ENCODE assay signal across 9 mouse cellular contexts in the genomic region with DNA sequence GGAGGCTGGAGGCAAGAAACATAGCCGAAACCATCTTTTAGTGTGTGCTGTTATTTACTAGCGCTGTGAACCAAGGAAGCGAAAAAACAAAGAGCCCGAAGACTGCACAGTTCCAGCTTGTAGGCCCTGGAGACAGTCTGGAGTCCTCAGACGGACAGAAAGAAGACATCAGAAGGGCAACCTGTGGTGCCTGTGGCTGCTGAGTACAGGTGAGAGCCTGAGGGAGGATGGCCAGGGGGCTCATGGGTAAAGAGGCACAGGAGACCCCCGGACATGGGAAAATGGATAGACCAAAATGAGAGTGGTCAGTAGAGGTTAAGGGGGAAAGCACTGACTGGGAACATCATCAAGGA.
DNase-seq lines count a peak whose midpoint lies in the region; ATAC-seq and TF ChIP-seq lines count a peak whose summit lies in the region.
"Had no signal": no experiment of that assay in that cellular context is flagged by ENCODE, and none has a peak within 500 bp of the region (broad histone marks: within the 10 kb centered on the region; RNA-seq: fewer than 3 reads in every experiment).

No protein-coding gene starts in this region.

- peak; percentile 72 for DNase-seq in heart, embryonic 10.5 days (ENCODE audit: low spot score)
- DNase-seq in heart, postnatal 14 days, result no peak
- no peak for DNase-seq in testis, postnatal 14 days (ENCODE audit: low spot score)
- no peak for DNase-seq in limb, embryonic 11.5 days (ENCODE audit: low spot score)
- DNase-seq in stomach, postnatal 0 days (ENCODE audit: low spot score), result no peak
- DNase-seq in retina, embryonic 14.5 days (ENCODE audit: low spot score), result no peak

- TF ChIP-seq CTCF in testis, adult 2 months (IDR thresholded peaks at IDR 0.05; ENCODE audit: control insufficient read depth, insufficient read depth, insufficient replicate concordance, low read depth, low read length), result no peak
- no peak for TF ChIP-seq CTCF in stomach, postnatal 0 days (IDR thresholded peaks at IDR 0.05; ENCODE audit: low read depth)

- TF ChIP-seq EP300 in stomach, postnatal 0 days (optimal IDR thresholded peaks at IDR 0.05), result peak; percentile 24

- no peaks in the 10 kb centered on the region for H3K9me3 ChIP-seq in heart, embryonic 10.5 days
- no peaks in the 10 kb centered on the region for H3K9me3 ChIP-seq in limb, embryonic 11.5 days (ENCODE audit: control insufficient read depth, low read length)
- no peaks in the 10 kb centered on the region for H3K9me3 ChIP-seq in stomach, postnatal 0 days (ENCODE audit: control insufficient read depth, low read length)

- intact Hi-C loops in heart, postnatal 14 days (cut with DNase I), result loop anchor here (1.0 to 10.0 kb wide), 3 partner anchors 106 to 475 kb away; no protein-coding TSS in a partner anchor

- peak overlapping the region; percentile 39 for H3K9ac ChIP-seq in limb, embryonic 11.5 days (ENCODE audit: low read length)
- peak overlapping the region; percentile 38 for H3K9ac ChIP-seq in stomach, postnatal 0 days (ENCODE audit: low read length)

- ATAC-seq in limb, embryonic 11.5 days (ENCODE audit: insufficient number of reproducible peaks, low FRiP score, low TSS enrichment, low read depth), result no peak
- ATAC-seq in stomach, postnatal 0 days (ENCODE audit: low FRiP score, low TSS enrichment), result peak; percentile 50
- no peak for ATAC-seq in inflammation-experienced regulatory T-cells, adult 6 months

- peak overlapping the region; percentile 80 for H3K27ac ChIP-seq in heart, embryonic 10.5 days
- peak overlapping the region; percentile 93 for H3K27ac ChIP-seq in testis, adult 2 months (ENCODE audit: control insufficient read depth, insufficient read depth, low read depth, low read length)
- H3K27ac ChIP-seq in limb, embryonic 11.5 days (replicated peaks; ENCODE audit: low read depth, low read length), result peak overlapping the region; percentile 38; the same call in 1 of the 2 replicates
- peak overlapping the region; percentile 83 for H3K27ac ChIP-seq in stomach, postnatal 0 days (replicated peaks)
- H3K27ac ChIP-seq: macrophage had no signal

- H3K36me3 ChIP-seq in heart, embryonic 10.5 days, result no peaks in the 10 kb centered on the region
- H3K36me3 ChIP-seq in testis, adult 2 months (ENCODE audit: control insufficient read depth, insufficient read depth, low read length), result no peaks in the 10 kb centered on the region
- H3K36me3 ChIP-seq in limb, embryonic 11.5 days (ENCODE audit: control insufficient read depth, insufficient read depth, low read length), result no peaks in the 10 kb centered on the region
- H3K36me3 ChIP-seq in stomach, postnatal 0 days (ENCODE audit: control insufficient read depth, insufficient read depth, low read length), result no peaks in the 10 kb centered on the region

- peaks cover 14% of the 10 kb centered on the region; the same call in 1 of the 2 replicates for H3K4me1 ChIP-seq in heart, embryonic 10.5 days
- peaks cover 5% of the 10 kb centered on the region for H3K4me1 ChIP-seq in testis, adult 2 months (ENCODE audit: control insufficient read depth, insufficient read depth, low read length)
- H3K4me1 ChIP-seq in limb, embryonic 11.5 days (ENCODE audit: control insufficient read depth, insufficient read depth, low read length), result peaks cover 11% of the 10 kb centered on the region
- peaks cover 3% of the 10 kb centered on the region; the same call in 1 of the 2 replicates for H3K4me1 ChIP-seq in stomach, postnatal 0 days (replicated peaks; ENCODE audit: control insufficient read depth, insufficient read depth)

- 62% methylated on average over 6 of the region's 6 CpGs for WGBS in heart, embryonic 10.5 days
- 73% methylated on average over 6 of the region's 6 CpGs for WGBS in limb, embryonic 11.5 days
- WGBS in stomach, postnatal 0 days, result 63% methylated on average over 6 of the region's 6 CpGs

- no peak for TF ChIP-seq POLR2A in testis, adult 2 months (IDR thresholded peaks at IDR 0.05; ENCODE audit: control insufficient read depth, low read depth, low read length)

- H3K27me3 ChIP-seq in heart, embryonic 10.5 days (ENCODE audit: insufficient read depth, poor library complexity, severe bottlenecking), result no peaks in the 10 kb centered on the region
- H3K27me3 ChIP-seq in testis, adult 2 months (ENCODE audit: control insufficient read depth, insufficient read depth, low read length), result no peaks in the 10 kb centered on the region
- H3K27me3 ChIP-seq in limb, embryonic 11.5 days (ENCODE audit: control insufficient read depth, insufficient read depth, low read length), result no peaks in the 10 kb centered on the region
- H3K27me3 ChIP-seq in stomach, postnatal 0 days (ENCODE audit: control insufficient read depth, insufficient read depth, low read length), result no peaks in the 10 kb centered on the region

- H3K4me2 ChIP-seq in limb, embryonic 11.5 days (ENCODE audit: low read depth, severe bottlenecking), result peak overlapping the region; percentile 32; the same call in 1 of the 2 replicates
- H3K4me2 ChIP-seq in stomach, postnatal 0 days (replicated peaks; ENCODE audit: low read depth), result peak overlapping the region; percentile 50

- H3K4me3 ChIP-seq in heart, embryonic 10.5 days, result no peak overlapping the region
- peak overlapping the region; percentile 75 for H3K4me3 ChIP-seq in testis, adult 2 months (ENCODE audit: control insufficient read depth, low read depth, low read length)
- H3K4me3 ChIP-seq in limb, embryonic 11.5 days (ENCODE audit: low read depth, low read length), result no peak overlapping the region
- peak overlapping the region; percentile 23 for H3K4me3 ChIP-seq in stomach, postnatal 0 days (ENCODE audit: low read depth, low read length)

Comparison
In these comparisons a context has a peak if more than half of its experiments do, and no peak if none do; other contexts are left out.
1. H3K27ac ChIP-seq: peak in every context shown above with its lines; median percentile 93 in testis, adult 2 months; 83 in stomach, postnatal 0 days; 80 in heart, embryonic 10.5 days; 38 in limb, embryonic 11.5 days.
2. H3K4me3 ChIP-seq: peak in testis, adult 2 months (single experiment) and stomach, postnatal 0 days (single experiment); none in heart, embryonic 10.5 days (single experiment) and limb, embryonic 11.5 days (single experiment).